Mouse (Mus musculus): Measurements from ENCODE around the gene 4931422A03Rik.
"Not testable (repeated sequence)": the region's sequence is repeated elsewhere in the genome, so short reads cannot be mapped to it uniquely, and the experiment has no call there.

Gene 4931422A03Rik

GRCm38 (mm10) chr2:104024656-104025055 lies 3.5 kb downstream of the 4931422A03Rik start:
- DNase-seq: no peak

- DNase-seq: no peak
Measured at GRCm38 (mm10) chr2:104023096-104023495, 5.1 kb downstream of the 4931422A03Rik start.

- DNase-seq: not testable (repeated sequence)
Measured at GRCm38 (mm10) chr2:104008853-104009252, 19.3 kb downstream of the 4931422A03Rik start.

- no peak for DNase-seq
Measured at GRCm38 (mm10) chr2:104007793-104008519, 20.2 kb downstream of the 4931422A03Rik start.

- peak; percentile 77 for DNase-seq
Measured at GRCm38 (mm10) chr2:104002711-104003413, 25.3 kb downstream of the 4931422A03Rik start.

GRCm38 (mm10) chr2:104001861-104002260 lies 26.3 kb downstream of the 4931422A03Rik start:
- DNase-seq: no peak

- peak; percentile 16 for DNase-seq
Measured at GRCm38 (mm10) chr2:104001076-104001475, 27.1 kb downstream of the 4931422A03Rik start.

GRCm38 (mm10) chr2:103992618-103993332 lies 35.4 kb downstream of the 4931422A03Rik start:
- DNase-seq: no peak

GRCm38 (mm10) chr2:103992162-103992561 lies 36.0 kb downstream of the 4931422A03Rik start:
- DNase-seq: no peak

GRCm38 (mm10) chr2:103991303-103991702 lies 36.9 kb downstream of the 4931422A03Rik start:
- DNase-seq: no peak

- no peak for DNase-seq
Measured at GRCm38 (mm10) chr2:103989724-103990123, 38.4 kb downstream of the 4931422A03Rik start.

- not testable (repeated sequence) for DNase-seq
Measured at GRCm38 (mm10) chr2:103987595-103987994, 40.6 kb downstream of the 4931422A03Rik start.

- DNase-seq: no peak
Measured at GRCm38 (mm10) chr2:103983146-103983545, 45.0 kb downstream of the 4931422A03Rik start.

- peak; percentile 47 for DNase-seq
Measured at GRCm38 (mm10) chr2:103982250-103982649, 45.9 kb downstream of the 4931422A03Rik start.

- DNase-seq: no peak
Measured at GRCm38 (mm10) chr2:103977716-103978115, 50.4 kb downstream of the 4931422A03Rik start.

GRCm38 (mm10) chr2:103977216-103977615 lies 50.9 kb downstream of the 4931422A03Rik start:
- DNase-seq: no peak

- no peak for DNase-seq
Measured at GRCm38 (mm10) chr2:103975904-103976303, 52.3 kb downstream of the 4931422A03Rik start.

GRCm38 (mm10) chr2:103971838-103972237 lies 56.3 kb downstream of the 4931422A03Rik start:
- DNase-seq: no peak

GRCm38 (mm10) chr2:103970791-103971649 lies 57.1 kb downstream of the 4931422A03Rik start:
- peak; percentile 8 for DNase-seq

- DNase-seq: peak; percentile 39
Measured at GRCm38 (mm10) chr2:103970041-103970790, 57.9 kb downstream of the 4931422A03Rik start.

GRCm38 (mm10) chr2:103969437-103970040 lies 58.6 kb downstream of the 4931422A03Rik start:
- peak; percentile 62 for DNase-seq
